Mouse (Mus musculus) thymus, adult 2 months (tissue): ENCODE results near the gene Vdr. TPM values are rescaled to one million over a fixed set of nuclear protein-coding genes. Genes with fewer than 3 reads are reported as not detected.

ENCODE experiments used
- DNase-seq: peaks from one replicate; pipeline ENCODE4 v3.0.0; 2021
- H3K27ac ChIP-seq: fragments of 200-500 bp; 2 replicates; pipeline ENCODE4 v1.5.1; 2012; ENCODE audit warnings: low read length, control low read depth; ENCODE audit not compliant: control insufficient read depth, insufficient read depth
- H3K27me3 ChIP-seq: fragments of 200-500 bp; 2 replicates; pipeline ENCODE4 v1.6.1; 2012; ENCODE audit warnings: mild to moderate bottlenecking, low read length, moderate library complexity, mixed read lengths; ENCODE audit not compliant: control insufficient read depth, insufficient read depth
- H3K36me3 ChIP-seq: fragments of 200-500 bp; 2 replicates; pipeline ENCODE4 v1.6.1; 2012; ENCODE audit warnings: mild to moderate bottlenecking, low read length, moderate library complexity; ENCODE audit not compliant: control insufficient read depth, insufficient read depth
- H3K4me1 ChIP-seq: fragments of 200-500 bp; replicated peaks from 2 replicates; pipeline ENCODE4 v1.6.1; 2012; ENCODE audit warnings: low read length; ENCODE audit not compliant: control insufficient read depth, insufficient read depth
- H3K4me3 ChIP-seq: fragments of 200-500 bp; 2 replicates; pipeline ENCODE4 v1.5.1; 2012; ENCODE audit warnings: mild to moderate bottlenecking, low read length, control low read depth, moderate library complexity; ENCODE audit not compliant: control insufficient read depth, insufficient read depth
- CTCF ChIP-seq: fragments of 200-500 bp; IDR thresholded peaks from 2 replicates; pipeline ENCODE4 v1.5.1; 2012; ENCODE audit warnings: mild to moderate bottlenecking, control low read depth, low read length, moderate library complexity, borderline replicate concordance; ENCODE audit not compliant: control insufficient read depth, poor library complexity, insufficient read depth; ENCODE audit errors: extremely low read depth
- POLR2A ChIP-seq: fragments of 200-500 bp; IDR thresholded peaks from 2 replicates; pipeline ENCODE4 v1.6.1; 2012; ENCODE audit warnings: mild to moderate bottlenecking, low read length, control low read depth, moderate library complexity; ENCODE audit not compliant: control insufficient read depth, poor library complexity, insufficient read depth; ENCODE audit errors: extremely low read depth
- WGBS: fragments of 180-500 bp; shearing (Covaris S2); methylation state at CpG from one replicate; pipeline ENCODE4 v1.1.7; 2018; 5-methylcytosine and 5-hydroxymethylcytosine counted together
- polyA plus RNA-seq: library from polyadenylated mRNA; depleted of rRNA; stranded (reverse); fragments of >200 nt; gene quantifications from 2 replicates; pipeline ENCODE4 v1.2.3, GENCODE M21; 2012

Gene Vdr
- polyA plus RNA-seq, 1 experiment: 6.2 TPM

- no peak for DNase-seq
- Histone ChIP-seq H3K4me1 (peaks cover 28% of the 10 kb centered on the region), H3K4me3 (no peak overlapping the region), H3K36me3 (no peaks in the 10 kb centered on the region), H3K27ac (no peak overlapping the region; the same call in 1 of the 2 replicates), H3K27me3 (no peaks in the 10 kb centered on the region)
- TF ChIP-seq POLR2A (no peak), CTCF (no peak)
- WGBS: 94% methylated on average over 11 of the region's 11 CpGs
Measured at GRCm38 (mm10) chr15:97846121-97846882, 64.1 kb downstream of the Vdr start.

GRCm38 (mm10) chr15:97844037-97845034 lies 66.1 kb downstream of the Vdr start, which contains the start of gene Hdac7:
Hdac7 (minus strand) TSS chr15:97844502.
- Histone ChIP-seq H3K4me3 (peak within 1 kb of the TSS; percentile 95), H3K4me1 (peaks cover 44% of the 10 kb centered on the region), H3K36me3 (no peaks in the 10 kb centered on the region), H3K27ac (peak within 1 kb of the TSS; percentile 97), H3K27me3 (no peaks in the 10 kb centered on the region)
- peak; percentile 71; the same call in 1 of the 2 replicates for TF ChIP-seq POLR2A
- peak; percentile 22; the same call in 1 of the 2 replicates for TF ChIP-seq CTCF
- DNase-seq: peak; percentile 88
- 13% methylated on average over 19 of the region's 19 CpGs for WGBS

DNA sequence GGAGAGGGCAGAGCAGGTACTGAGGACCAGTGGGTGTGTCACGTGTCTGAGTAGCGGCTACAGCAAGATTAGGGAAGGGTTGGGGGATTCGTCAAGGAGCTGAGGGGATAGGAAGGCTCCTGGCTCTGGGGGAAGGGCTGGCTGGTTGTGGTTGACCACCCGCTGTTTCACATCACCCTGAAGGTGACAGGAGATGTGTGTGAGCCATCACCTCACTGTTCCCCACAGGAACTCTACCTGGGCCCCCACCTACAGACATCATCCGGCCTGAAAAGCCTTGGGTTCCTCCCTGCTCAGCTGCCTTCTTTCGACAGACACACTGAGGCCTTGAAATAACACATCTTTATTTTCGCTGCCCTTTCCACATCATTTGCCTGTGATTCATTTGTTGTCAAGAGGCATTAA lies 67.2 kb downstream of the Vdr start:
- 9% methylated on average over 7 of the region's 7 CpGs for WGBS
- DNase-seq: peak; percentile 68
- peaks cover 52% of the 10 kb centered on the region for H3K4me1 ChIP-seq
- peak overlapping the region; percentile 95 for H3K4me3 ChIP-seq
- H3K36me3 ChIP-seq: no peaks in the 10 kb centered on the region
- peak overlapping the region; percentile 97 for H3K27ac ChIP-seq
- TF ChIP-seq CTCF: no peak
- peak; percentile 35; the same call in 1 of the 2 replicates for TF ChIP-seq POLR2A
- H3K27me3 ChIP-seq: no peaks in the 10 kb centered on the region

DNA sequence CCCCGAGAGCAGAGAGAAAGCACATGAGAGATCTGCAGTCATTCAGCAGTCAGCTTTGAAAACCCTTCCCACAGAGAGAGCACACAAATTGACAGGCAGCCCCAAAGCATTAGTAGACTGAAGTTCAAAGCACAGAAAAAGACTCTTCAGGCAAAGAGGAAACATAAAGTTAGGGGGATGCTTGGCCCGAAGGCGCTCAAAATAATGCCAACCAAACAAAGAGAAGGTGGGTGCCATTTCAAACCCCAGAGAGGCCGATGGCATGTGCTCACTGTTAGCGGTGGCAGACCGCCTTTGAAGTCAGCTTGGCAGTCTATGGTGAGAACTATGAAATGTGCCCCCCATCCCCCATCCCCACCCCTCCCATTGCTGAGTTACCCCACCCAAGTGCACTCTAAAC lies 68.4 kb downstream of the Vdr start:
- H3K4me1 ChIP-seq: peaks cover 57% of the 10 kb centered on the region

GRCm38 (mm10) chr15:97841383-97841782 lies 69.0 kb downstream of the Vdr start:
- no peak for DNase-seq
- H3K4me3 ChIP-seq: peak overlapping the region; percentile 59
- TF ChIP-seq CTCF (no peak), POLR2A (no peak)
- H3K27me3 ChIP-seq: no peaks in the 10 kb centered on the region
- peak overlapping the region; percentile 97 for H3K27ac ChIP-seq
- no peaks in the 10 kb centered on the region for H3K36me3 ChIP-seq
- peaks cover 58% of the 10 kb centered on the region for H3K4me1 ChIP-seq
- 63% methylated on average over 6 of the region's 6 CpGs for WGBS

More for the DNA sequence above, 68.4 kb downstream of the Vdr start:
- WGBS: 6% methylated on average over 6 of the region's 6 CpGs
- Histone ChIP-seq H3K27ac (peak overlapping the region; percentile 97), H3K36me3 (no peaks in the 10 kb centered on the region), H3K4me3 (peak overlapping the region; percentile 59), H3K27me3 (no peaks in the 10 kb centered on the region)
- TF ChIP-seq POLR2A (peak; percentile 68; the same call in 1 of the 2 replicates), CTCF (no peak)
- peak; percentile 74 for DNase-seq

DNA sequence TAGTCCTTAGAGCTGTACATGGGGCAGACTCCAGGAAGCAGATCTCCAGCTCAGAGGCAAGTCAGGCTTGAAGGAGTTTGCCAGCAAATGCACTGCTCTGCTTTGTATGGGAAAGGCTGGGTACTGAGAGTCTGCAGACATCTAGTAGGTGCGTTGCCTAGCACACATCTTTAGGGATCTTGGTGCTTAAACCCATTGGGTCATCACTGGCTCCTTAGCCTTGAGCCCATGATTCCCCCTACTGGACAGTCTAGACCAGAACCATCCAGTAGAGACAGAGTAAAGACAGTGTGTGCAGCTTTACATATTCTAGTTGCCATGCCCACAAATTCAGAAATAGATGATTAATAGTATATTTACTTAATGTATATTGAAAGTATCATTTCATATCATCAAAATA lies 69.6 kb downstream of the Vdr start:
- DNase-seq: no peak
- no peaks in the 10 kb centered on the region for H3K36me3 ChIP-seq
- TF ChIP-seq CTCF (no peak), POLR2A (no peak)
- no peaks in the 10 kb centered on the region for H3K27me3 ChIP-seq
- H3K4me1 ChIP-seq: peaks cover 63% of the 10 kb centered on the region
- H3K4me3 ChIP-seq: 0 out of 2 replicates have a peak overlapping the region, but pooled peaks have one; percentile 3
- H3K27ac ChIP-seq: peak overlapping the region; percentile 95
- WGBS: 86% methylated on average over 1 of the region's 1 CpGs
